Mouse (Mus musculus) G1E (cell line): ENCODE data around the gene Rabepk. TPM values are rescaled to one million over a fixed set of nuclear protein-coding genes. Genes with fewer than 3 reads are reported as not detected.
"Not testable (repeated sequence)": the region's sequence is repeated elsewhere in the genome, so short reads cannot be mapped to it uniquely, and the experiment has no call there.

Source experiments
- ATAC-seq: 2 replicates; pipeline ENCODE4 v1.8.0; 2016; ENCODE audit warnings: mild to moderate bottlenecking; ENCODE audit not compliant: insufficient number of reproducible peaks, poor library complexity, low FRiP score, severe bottlenecking; ENCODE audit errors: extremely low read depth
- DNase-seq: peaks from one replicate; pipeline ENCODE4 v3.0.0; 2012; ENCODE audit warnings: low spot score
- H3K27me3 ChIP-seq: 2 replicates; pipeline ENCODE4 v1.6.1; 2012; ENCODE audit warnings: mild to moderate bottlenecking, low read length, inconsistent platforms; ENCODE audit not compliant: insufficient read depth
- H3K36me3 ChIP-seq: replicated peaks from 2 replicates; pipeline ENCODE3; 2012; ENCODE audit warnings: mild to moderate bottlenecking, inconsistent platforms
- H3K4me1 ChIP-seq: 2 replicates; pipeline ENCODE4 v1.6.1; 2012; ENCODE audit warnings: low read depth, low read length, inconsistent platforms, mixed read lengths; ENCODE audit not compliant: insufficient read depth
- H3K4me3 ChIP-seq: 2 replicates; pipeline ENCODE4 v1.5.1; 2012; ENCODE audit warnings: low read depth, mild to moderate bottlenecking, inconsistent platforms, low read length, moderate library complexity, mixed read lengths
- H3K9me3 ChIP-seq: replicated peaks from 2 replicates; pipeline ENCODE4 v1.6.1; 2012; ENCODE audit warnings: inconsistent platforms
- CTCF ChIP-seq: IDR thresholded peaks from 2 replicates; pipeline ENCODE4 v1.5.1; 2012; ENCODE audit warnings: low read depth, low read length, inconsistent platforms, mixed read lengths
- GATA1 ChIP-seq: IDR thresholded peaks from 2 replicates; pipeline ENCODE4 v1.6.1; 2012; ENCODE audit warnings: borderline replicate concordance, low read length, inconsistent platforms, mixed read lengths
- GATA2 ChIP-seq: IDR thresholded peaks from 2 replicates; pipeline ENCODE4 v1.6.1; 2012; ENCODE audit warnings: low read depth, low read length, inconsistent platforms, borderline replicate concordance
- POLR2AphosphoS5 ChIP-seq: IDR thresholded peaks from 2 replicates; pipeline ENCODE4 v1.6.1; 2012; ENCODE audit warnings: low read depth, low read length, inconsistent platforms; ENCODE audit not compliant: insufficient replicate concordance
- TAL1 ChIP-seq: conservative IDR thresholded peaks from 2 replicates; pipeline ENCODE4 v1.6.1; 2012; ENCODE audit warnings: low read depth, low read length, inconsistent platforms, mixed read lengths
- polyA plus RNA-seq: library from polyadenylated mRNA; stranded (reverse); fragments of >175 nt; gene quantifications from 2 replicates; pipeline ENCODE4 v1.2.3, GENCODE M21; 2012
- total RNA-seq, 2 experiments: library from RNA; stranded (forward) in 1 of 2; stranded (reverse) in 1 of 2; fragments of 200-1000 nt in 1 of 2; fragments of >200 nt in 1 of 2; fragmentation: Nextera tagmentation in 1 of 2; gene quantifications; 2 replicates each; pipeline ENCODE4 v1.2.3; 2014 to 2017

Gene Rabepk
- total and polyA plus RNA-seq, 3 experiments = 11.6 to 31.8 (median 21.1) TPM

DNA sequence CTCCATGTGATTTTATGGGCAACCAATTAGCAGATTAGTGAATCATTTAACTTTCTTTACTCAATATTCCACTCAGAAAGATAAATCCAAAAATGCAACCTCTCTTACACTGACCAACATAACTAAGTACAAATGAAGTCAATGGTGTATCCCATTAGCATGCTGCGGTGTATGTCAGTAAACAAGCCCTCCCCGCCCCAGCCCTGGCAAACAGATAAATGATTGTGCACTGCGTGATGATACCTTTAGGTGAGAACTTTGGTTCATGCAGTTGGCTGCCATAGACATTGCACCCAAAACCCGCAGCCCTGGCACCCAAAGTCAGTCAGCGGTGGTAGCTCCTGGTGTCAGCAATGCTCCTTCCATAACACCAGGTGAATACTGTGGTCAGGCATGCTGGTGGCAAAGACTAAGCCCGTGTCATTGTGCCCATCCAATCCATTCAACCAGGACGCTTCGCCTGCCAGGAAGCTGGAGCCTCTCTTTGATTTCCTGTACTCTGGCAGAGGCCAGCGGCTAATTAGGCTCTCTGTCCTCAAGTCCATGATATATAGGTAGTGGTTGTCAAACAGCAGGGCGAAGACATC lies 5.7 kb upstream of the Rabepk start:
- Histone ChIP-seq H3K4me1 (peaks cover 72% of the 10 kb centered on the region), H3K9me3 (no peaks in the 10 kb centered on the region), H3K27me3 (no peaks in the 10 kb centered on the region), H3K36me3 (peaks cover 51% of the 10 kb centered on the region), H3K4me3 (peak overlapping the region; percentile 54; the same call in 1 of the 2 replicates)
- ATAC-seq (no peak), DNase-seq (no peak)
- TF ChIP-seq POLR2AphosphoS5 (no peak), GATA1 (no peak), GATA2 (no peak), TAL1 (no peak), CTCF (no peak)

DNA sequence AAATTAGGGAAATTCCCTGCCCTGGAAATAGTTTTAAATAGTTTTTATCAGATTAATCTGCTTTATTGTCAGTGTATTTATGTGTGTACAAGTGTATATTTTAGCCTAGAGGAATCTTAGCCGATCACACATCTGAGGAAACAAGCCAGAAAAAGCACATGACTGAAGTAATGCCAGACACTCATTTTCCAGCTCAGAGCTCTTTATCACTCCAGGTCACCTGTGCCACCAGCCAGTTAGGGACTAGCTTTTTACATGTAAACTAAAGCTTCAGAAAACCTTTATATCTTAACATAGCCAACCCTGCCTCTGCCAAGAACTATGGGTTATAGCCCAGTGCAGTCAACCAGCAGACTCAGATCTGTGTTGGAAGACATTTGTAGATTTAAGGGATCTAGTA lies 5.1 kb upstream of the Rabepk start:
- Histone ChIP-seq H3K36me3 (peaks cover 46% of the 10 kb centered on the region), H3K9me3 (no peaks in the 10 kb centered on the region), H3K4me1 (peaks cover 70% of the 10 kb centered on the region), H3K27me3 (no peaks in the 10 kb centered on the region), H3K4me3 (no peak overlapping the region; the same call in 1 of the 2 replicates)
- DNase-seq (no peak), ATAC-seq (no peak)
- TF ChIP-seq GATA2 = no peak
- TF ChIP-seq TAL1 = peak; percentile 50; the same call in 1 of the 2 replicates
- TF ChIP-seq GATA1 = no peak
- no peak for TF ChIP-seq POLR2AphosphoS5
- no peak for TF ChIP-seq CTCF

- Histone ChIP-seq H3K27me3 (no peaks in the 10 kb centered on the region), H3K4me3 (no peak overlapping the region; the same call in 1 of the 2 replicates), H3K4me1 (peaks cover 63% of the 10 kb centered on the region), H3K9me3 (no peaks in the 10 kb centered on the region), H3K36me3 (peaks cover 45% of the 10 kb centered on the region)
- ATAC-seq = no peak
- DNase-seq = no peak
- TF ChIP-seq CTCF (no peak), POLR2AphosphoS5 (no peak), GATA1 (no peak), GATA2 (no peak), TAL1 (no peak)
These were observed 4.5 kb upstream of the Rabepk start for GRCm38 (mm10) chr2:34804172-34804571.

DNA sequence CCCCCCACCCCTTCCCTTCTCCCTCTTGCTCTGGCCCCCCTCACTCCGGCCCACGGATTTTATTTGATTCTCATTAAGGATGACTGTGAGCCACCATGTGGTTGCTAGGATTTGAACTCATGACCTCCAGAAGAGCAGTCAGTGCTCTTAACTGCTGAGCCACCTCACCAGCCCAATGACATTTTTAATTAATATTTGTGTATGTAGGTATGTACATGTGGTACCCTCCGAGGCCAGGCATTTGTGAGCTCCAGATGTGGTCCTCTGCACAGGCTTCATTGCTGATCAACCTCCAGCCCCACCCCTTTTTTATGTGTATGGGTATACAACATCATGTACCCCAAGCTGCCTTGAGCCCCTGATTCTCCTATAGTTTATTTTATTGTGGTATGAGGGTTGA lies 4.0 kb upstream of the Rabepk start:
- DNase-seq = no peak
- no peaks in the 10 kb centered on the region for H3K9me3 ChIP-seq
- TF ChIP-seq TAL1 (no peak), CTCF (no peak), GATA1 (no peak)
- no peaks in the 10 kb centered on the region for H3K27me3 ChIP-seq
- peaks cover 42% of the 10 kb centered on the region for H3K36me3 ChIP-seq
- no peak for ATAC-seq
- peak overlapping the region; percentile 79 for H3K4me3 ChIP-seq
- H3K4me1 ChIP-seq = peaks cover 63% of the 10 kb centered on the region

GRCm38 (mm10) chr2:34802565-34803245 lies 3.0 kb upstream of the Rabepk start:
- H3K27me3 ChIP-seq, DNase-seq, H3K9me3 ChIP-seq: not testable (repeated sequence)
- Histone ChIP-seq H3K4me3 (peak overlapping the region; percentile 79), H3K4me1 (peaks cover 63% of the 10 kb centered on the region), H3K36me3 (peaks cover 40% of the 10 kb centered on the region)
- ATAC-seq = peak; percentile 35; the same call in 1 of the 2 replicates

GRCm38 (mm10) chr2:34801516-34802482 lies 2.1 kb upstream of the Rabepk start:
- DNase-seq (peak; percentile 85), ATAC-seq (peak; percentile 85)
- peaks cover 57% of the 10 kb centered on the region for H3K4me1 ChIP-seq
- H3K36me3 ChIP-seq = peaks cover 40% of the 10 kb centered on the region
- H3K4me3 ChIP-seq = peak overlapping the region; percentile 79
- no peak for TF ChIP-seq TAL1
- TF ChIP-seq POLR2AphosphoS5 = no peak
- no peak for TF ChIP-seq GATA1
- TF ChIP-seq GATA2 = no peak
- TF ChIP-seq CTCF = no peak
- H3K9me3 ChIP-seq = no peaks in the 10 kb centered on the region
- no peaks in the 10 kb centered on the region for H3K27me3 ChIP-seq

GRCm38 (mm10) chr2:34800371-34800770 lies 659 bp upstream of the Rabepk start:
- no peak for TF ChIP-seq CTCF
- TF ChIP-seq TAL1 = no peak
- no peak for TF ChIP-seq GATA2
- TF ChIP-seq GATA1 = no peak
- no peak for TF ChIP-seq POLR2AphosphoS5
- Histone ChIP-seq H3K27me3 (no peaks in the 10 kb centered on the region), H3K9me3 (no peaks in the 10 kb centered on the region), H3K4me1 (peaks cover 45% of the 10 kb centered on the region), H3K4me3 (peak overlapping the region; percentile 87; the same call in 1 of the 2 replicates), H3K36me3 (peaks cover 40% of the 10 kb centered on the region)
- DNase-seq = no peak
- ATAC-seq = no peak
